ENCODE assay signal across 28 mouse cellular contexts in the genomic region with DNA sequence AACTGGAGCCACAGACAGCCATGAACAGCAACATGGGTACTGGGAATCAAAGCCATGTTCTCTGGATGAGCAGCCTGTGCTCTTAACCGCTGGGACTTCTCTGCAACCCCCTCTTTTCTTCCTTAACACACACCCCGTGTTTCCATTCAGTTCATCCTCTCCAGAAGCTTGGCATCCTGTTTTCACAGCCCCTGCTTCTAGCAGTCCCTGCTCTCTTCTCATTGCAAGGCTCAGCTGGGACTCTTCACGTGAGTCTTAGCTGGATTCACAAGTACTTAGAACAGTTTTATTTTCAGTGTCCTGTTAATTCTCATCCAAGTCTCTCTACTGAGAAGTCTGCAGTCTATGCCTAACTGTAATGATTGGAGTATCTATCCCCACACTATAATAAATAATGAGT.
"Had no signal": no experiment of that assay in that cellular context is flagged by ENCODE, and none has a peak within 500 bp of the region (broad histone marks: within the 10 kb centered on the region; RNA-seq: fewer than 3 reads in every experiment).

No protein-coding gene starts in this region.

- H3K27me3 ChIP-seq: embryonic facial prominence, embryonic 12.5 days; embryonic facial prominence, embryonic 13.5 days; embryonic facial prominence, embryonic 15.5 days; forebrain, embryonic 13.5 days; forebrain, embryonic 15.5 days had no signal

- DNase-seq: cerebellum, adult 8-10 months; cerebellum, adult 9-10 months; cerebellum, adult 9-11 months; cerebellum, postnatal 10 days; cerebellum, postnatal 14 days; cerebellum, postnatal 25 days; cerebellum, postnatal 36 days; embryo, embryonic 11 days; forebrain, postnatal 0 days; gastrocnemius, adult 2 months; gastrocnemius, postnatal 10 days; gastrocnemius, postnatal 14 days; gastrocnemius, postnatal 25 days; gastrocnemius, postnatal 36 days; heart, adult 11 months; heart, adult 18-20 months; heart, adult 2 months had no signal

- H3K4me1 ChIP-seq: embryonic facial prominence, embryonic 10.5 days; embryonic facial prominence, embryonic 12.5 days; forebrain, embryonic 13.5 days; forebrain, embryonic 15.5 days had no signal

- H3K4me3 ChIP-seq: embryonic facial prominence, embryonic 10.5 days; embryonic facial prominence, embryonic 12.5 days; embryonic facial prominence, embryonic 13.5 days; embryonic facial prominence, embryonic 15.5 days; erythroblast, embryonic 14.5 days; forebrain, embryonic 10.5 days; forebrain, embryonic 12.5 days; forebrain, embryonic 13.5 days; forebrain, embryonic 15.5 days; gastrocnemius, adult 2 months; heart, adult 2 months had no signal

- H3K27ac ChIP-seq: embryonic facial prominence, embryonic 10.5 days; embryonic facial prominence, embryonic 12.5 days; embryonic facial prominence, embryonic 13.5 days; embryonic facial prominence, embryonic 15.5 days; forebrain, embryonic 10.5 days; forebrain, embryonic 12.5 days; forebrain, embryonic 13.5 days; forebrain, embryonic 15.5 days; gastrocnemius, adult 2 months; heart, adult 2 months had no signal

- ATAC-seq: forebrain, embryonic 13.5 days; forebrain, embryonic 14.5 days; forebrain, embryonic 15.5 days; forebrain, embryonic 16.5 days; forebrain, postnatal 0 days had no signal

- H3K36me3 ChIP-seq: embryonic facial prominence, embryonic 10.5 days; embryonic facial prominence, embryonic 12.5 days; embryonic facial prominence, embryonic 13.5 days; embryonic facial prominence, embryonic 15.5 days; forebrain, embryonic 10.5 days; forebrain, embryonic 12.5 days; forebrain, embryonic 15.5 days had no signal

- H3K9ac ChIP-seq: embryonic facial prominence, embryonic 12.5 days; embryonic facial prominence, embryonic 13.5 days; embryonic facial prominence, embryonic 15.5 days; forebrain, embryonic 12.5 days; forebrain, embryonic 13.5 days; forebrain, embryonic 15.5 days; forebrain, postnatal 0 days had no signal

- H3K9me3 ChIP-seq: embryonic facial prominence, embryonic 10.5 days; embryonic facial prominence, embryonic 12.5 days; embryonic facial prominence, embryonic 13.5 days; embryonic facial prominence, embryonic 15.5 days; forebrain, embryonic 10.5 days; forebrain, embryonic 12.5 days; forebrain, embryonic 13.5 days; forebrain, embryonic 15.5 days had no signal

- H3K4me2 ChIP-seq: embryonic facial prominence, embryonic 12.5 days; embryonic facial prominence, embryonic 13.5 days; embryonic facial prominence, embryonic 15.5 days; forebrain, embryonic 12.5 days; forebrain, embryonic 13.5 days; forebrain, embryonic 15.5 days had no signal
